Mouse (Mus musculus) myocyte (in vitro differentiated cells): Measurements from ENCODE around the gene Naip2.

Experiments used
- CEBPB ChIP-seq: IDR thresholded peaks from 2 replicates; pipeline ENCODE4 v1.6.1; 2011; ENCODE audit warnings: mild to moderate bottlenecking, moderate library complexity; ENCODE audit not compliant: poor library complexity, insufficient read depth, severe bottlenecking
- E2F4 ChIP-seq: IDR thresholded peaks from one replicate; pipeline ENCODE4 v1.6.1; 2011; ENCODE audit warnings: mild to moderate bottlenecking, control low read depth, moderate library complexity; ENCODE audit not compliant: insufficient read depth
- MYOG ChIP-seq, 3 experiments: IDR thresholded peaks; one replicate each; pipeline ENCODE4 v1.6.1; 2011; ENCODE audit warnings: control low read depth in 2 of 3, low read depth in 2 of 3, mild to moderate bottlenecking in 2 of 3; ENCODE audit not compliant: insufficient read length in 2 of 3, control insufficient read depth in 1 of 3, insufficient read depth in 1 of 3
- POLR2A ChIP-seq: IDR thresholded peaks from one replicate; pipeline ENCODE4 v1.6.1; 2011; ENCODE audit warnings: low read depth, mild to moderate bottlenecking, control low read depth, moderate library complexity; ENCODE audit not compliant: insufficient read length
- POLR2AphosphoS2 ChIP-seq: IDR thresholded peaks from one replicate; pipeline ENCODE4 v1.6.1; 2011; ENCODE audit warnings: low read depth, control low read depth; ENCODE audit not compliant: insufficient read length
- REST ChIP-seq: IDR thresholded peaks from one replicate; pipeline ENCODE4 v1.6.1; 2011; ENCODE audit warnings: mild to moderate bottlenecking, control low read depth, moderate library complexity; ENCODE audit not compliant: insufficient read depth, insufficient read length
- SRF ChIP-seq: IDR thresholded peaks from one replicate; pipeline ENCODE4 v1.6.1; 2011; ENCODE audit warnings: low read depth; ENCODE audit not compliant: control insufficient read depth, insufficient read length
- TCF12 ChIP-seq: IDR thresholded peaks from one replicate; pipeline ENCODE4 v1.6.1; 2011; ENCODE audit warnings: mild to moderate bottlenecking, control low read depth; ENCODE audit not compliant: poor library complexity, insufficient read depth, severe bottlenecking
- TCF3 ChIP-seq: IDR thresholded peaks from one replicate; pipeline ENCODE4 v1.6.1; 2011; ENCODE audit warnings: low read depth, control low read depth; ENCODE audit not compliant: insufficient read length
- USF1 ChIP-seq: IDR thresholded peaks from one replicate; pipeline ENCODE4 v1.6.1; 2011; ENCODE audit warnings: low read depth, mild to moderate bottlenecking, control low read depth, moderate library complexity

DNA sequence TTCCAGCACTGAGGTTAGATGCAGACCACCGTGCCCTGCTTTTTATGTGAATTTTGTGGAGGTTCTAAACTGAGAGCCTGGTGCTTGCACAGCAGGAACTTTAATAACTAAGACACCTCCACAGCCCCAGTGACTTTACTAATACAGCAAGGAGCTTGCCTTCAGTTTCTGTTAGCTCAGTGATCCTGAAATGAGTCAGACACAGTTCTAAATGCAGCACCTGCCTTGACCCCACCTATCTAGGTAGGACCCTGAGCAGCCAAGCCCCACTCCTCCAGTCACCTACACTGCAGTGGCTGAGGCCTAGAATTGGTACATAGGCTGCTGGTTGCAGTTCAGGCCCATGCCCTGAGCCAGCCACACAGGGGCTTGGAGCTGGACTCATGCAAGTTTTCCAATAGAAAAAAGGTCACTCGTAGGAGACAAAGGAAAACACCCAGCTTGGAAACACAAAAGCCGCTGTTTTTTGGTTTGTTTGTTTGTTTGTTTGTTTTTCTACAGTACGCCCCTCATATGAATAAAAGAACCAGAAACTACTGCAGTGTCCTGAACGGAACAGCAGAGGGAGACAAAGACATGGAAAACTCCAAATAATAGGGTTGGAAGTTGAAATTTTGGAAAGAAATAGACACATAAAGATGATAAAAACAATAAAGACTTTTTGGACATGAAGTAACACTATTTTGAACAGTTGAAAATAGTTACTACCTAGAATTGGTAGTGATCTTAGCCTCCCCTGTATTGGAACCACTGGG, 89.5 kb downstream of the Naip2 start:
- TF ChIP-seq E2F4 (no peak), CEBPB (no peak), POLR2AphosphoS2 (no peak), USF1 (no peak), POLR2A (no peak), TCF3 (no peak), MYOG (IDR thresholded peaks at IDR 0.05; ENCODE audit: control insufficient read depth in 1 of 3, insufficient read depth in 1 of 3, insufficient read length in 2 of 3, low read depth in 2 of 3) (no peak), REST (no peak), TCF12 (no peak), SRF (no peak)
